Mouse (Mus musculus): ENCODE measurements around the gene Gclc.

The Gclc gene

DNA sequence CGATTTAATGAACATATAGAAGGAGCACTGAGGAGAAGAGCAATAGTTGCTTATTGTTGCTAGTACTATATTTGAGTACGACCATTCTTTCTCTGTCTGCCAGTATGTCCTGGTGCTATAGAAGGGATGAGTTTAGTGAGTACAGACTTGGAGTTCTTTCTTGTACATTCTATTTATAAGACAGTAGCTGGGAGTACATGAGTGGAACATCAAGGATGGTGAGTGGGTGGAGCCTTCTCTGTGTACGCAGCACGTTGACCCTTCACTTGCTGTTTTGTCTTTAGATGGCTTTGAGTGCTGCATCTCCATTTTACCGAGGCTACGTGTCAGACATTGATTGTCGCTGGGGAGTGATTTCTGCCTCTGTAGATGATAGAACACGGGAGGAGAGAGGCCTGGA, 31.1 kb downstream of the Gclc start:
- no peak for DNase-seq (ENCODE audit: low read depth)

DNA sequence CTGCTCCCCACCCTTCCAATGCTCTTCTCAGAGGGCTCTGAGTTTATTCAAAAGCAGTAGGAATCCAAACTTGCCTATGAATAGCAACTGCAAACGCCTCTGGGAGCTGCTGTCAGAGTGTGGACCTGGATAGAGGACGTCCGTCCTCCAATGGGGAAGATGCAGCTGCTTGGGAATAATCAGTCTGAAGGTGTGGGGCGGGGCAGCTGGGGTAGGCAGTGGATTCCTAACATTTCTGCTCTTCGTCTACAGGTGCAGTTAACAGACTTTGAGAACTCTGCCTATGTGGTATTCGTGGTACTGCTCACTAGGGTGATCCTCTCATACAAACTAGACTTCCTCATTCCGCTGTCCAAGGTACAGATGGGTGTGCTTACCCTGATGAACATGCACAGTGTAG, 33.6 kb downstream of the Gclc start:
- no peak for DNase-seq (ENCODE audit: low read depth)

DNA sequence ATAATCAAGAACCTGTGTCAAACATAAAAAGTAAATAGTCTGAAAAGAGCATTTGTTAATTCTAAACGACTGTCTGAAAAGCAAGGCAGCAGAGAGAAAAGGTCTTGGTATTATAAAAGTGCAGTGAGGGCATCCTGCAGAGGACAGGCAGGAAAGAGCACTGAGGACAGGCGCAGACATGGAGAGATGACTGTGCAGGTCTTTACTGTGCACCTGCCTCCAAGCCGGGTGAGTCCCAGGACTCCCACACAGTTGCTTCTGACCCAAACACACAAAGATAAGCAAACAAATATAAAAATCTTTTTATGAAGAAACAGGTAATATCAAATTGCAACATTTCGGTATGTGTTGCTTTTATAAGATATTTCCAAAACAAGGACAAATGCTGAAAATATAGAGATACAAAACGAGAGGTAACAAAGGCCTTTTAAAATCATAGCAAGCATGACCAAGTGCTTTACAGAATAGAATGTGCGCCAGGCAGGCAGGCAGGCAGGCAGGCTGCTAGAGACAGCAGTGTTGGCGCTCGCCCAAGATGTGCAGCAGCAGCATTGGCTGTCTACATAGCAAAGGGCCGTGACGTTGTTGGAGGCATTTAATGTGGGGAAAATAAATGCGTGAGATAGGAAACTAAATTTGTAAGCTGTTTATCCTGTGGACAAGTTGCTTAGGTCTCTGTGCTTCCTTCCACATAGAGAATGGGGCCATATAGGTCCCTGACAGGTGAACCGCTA, 35.4 kb downstream of the Gclc start:
- no peak for DNase-seq (ENCODE audit: low read depth)

DNA sequence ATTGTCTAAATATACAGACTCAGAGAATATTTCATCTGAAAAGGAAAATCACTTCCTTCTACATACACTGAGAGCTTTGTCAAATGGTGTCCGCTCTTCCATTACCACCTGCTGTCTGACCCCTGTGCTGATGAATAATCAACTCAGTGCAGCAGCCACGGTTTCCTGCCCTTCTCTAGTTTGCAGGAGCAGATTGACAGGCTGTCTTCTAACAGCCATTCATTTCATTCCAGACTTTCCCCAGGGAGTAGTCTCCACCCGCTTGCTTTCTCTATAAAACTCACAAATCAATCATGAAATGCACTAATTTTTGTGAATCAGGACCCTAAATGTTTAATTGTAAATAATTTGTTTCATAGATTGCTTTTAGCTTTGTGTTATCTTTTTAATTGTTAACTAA, 39.5 kb downstream of the Gclc start:
- no peak for DNase-seq (ENCODE audit: low read depth)

DNA sequence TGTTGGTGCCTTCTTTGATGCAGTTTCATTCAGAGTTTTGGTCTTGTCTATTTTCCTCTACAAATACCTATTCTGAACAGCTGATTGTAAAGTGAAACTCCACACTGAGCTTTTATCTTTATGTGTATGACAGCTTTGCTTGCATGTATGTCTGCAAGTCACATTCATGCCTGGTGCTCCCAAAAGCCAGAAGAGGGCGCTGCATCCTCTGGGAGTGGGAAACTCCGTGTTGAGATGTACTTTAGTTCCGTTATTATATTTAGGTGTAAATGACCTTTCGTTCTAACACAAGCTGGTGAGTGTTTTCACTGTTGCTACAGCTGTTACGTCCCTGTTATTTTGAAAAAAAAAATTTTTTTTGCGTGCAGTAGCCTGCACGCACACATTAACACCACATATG, 48.1 kb downstream of the Gclc start:
- no peak for DNase-seq (ENCODE audit: low read depth)

DNA sequence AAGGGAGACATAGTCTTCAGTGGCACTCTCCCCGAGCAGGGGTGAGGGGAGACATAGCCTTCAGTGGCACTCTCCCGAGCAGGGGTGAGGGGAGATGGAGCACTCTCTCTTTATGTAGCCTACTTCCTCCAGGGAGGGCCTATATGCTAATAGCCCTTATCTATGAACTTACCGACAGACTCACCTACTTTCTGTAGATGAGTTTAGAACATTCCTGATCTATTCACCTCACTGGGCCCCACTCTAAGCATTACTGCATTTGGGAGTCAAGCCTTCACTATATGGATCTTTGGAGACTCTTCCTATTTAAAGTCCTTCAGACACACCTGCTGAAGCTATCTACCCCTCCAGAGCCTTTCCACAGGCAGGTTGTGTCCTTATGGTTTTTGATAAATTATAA, 52.1 kb downstream of the Gclc start:
- no peak for DNase-seq (ENCODE audit: low read depth)

DNA sequence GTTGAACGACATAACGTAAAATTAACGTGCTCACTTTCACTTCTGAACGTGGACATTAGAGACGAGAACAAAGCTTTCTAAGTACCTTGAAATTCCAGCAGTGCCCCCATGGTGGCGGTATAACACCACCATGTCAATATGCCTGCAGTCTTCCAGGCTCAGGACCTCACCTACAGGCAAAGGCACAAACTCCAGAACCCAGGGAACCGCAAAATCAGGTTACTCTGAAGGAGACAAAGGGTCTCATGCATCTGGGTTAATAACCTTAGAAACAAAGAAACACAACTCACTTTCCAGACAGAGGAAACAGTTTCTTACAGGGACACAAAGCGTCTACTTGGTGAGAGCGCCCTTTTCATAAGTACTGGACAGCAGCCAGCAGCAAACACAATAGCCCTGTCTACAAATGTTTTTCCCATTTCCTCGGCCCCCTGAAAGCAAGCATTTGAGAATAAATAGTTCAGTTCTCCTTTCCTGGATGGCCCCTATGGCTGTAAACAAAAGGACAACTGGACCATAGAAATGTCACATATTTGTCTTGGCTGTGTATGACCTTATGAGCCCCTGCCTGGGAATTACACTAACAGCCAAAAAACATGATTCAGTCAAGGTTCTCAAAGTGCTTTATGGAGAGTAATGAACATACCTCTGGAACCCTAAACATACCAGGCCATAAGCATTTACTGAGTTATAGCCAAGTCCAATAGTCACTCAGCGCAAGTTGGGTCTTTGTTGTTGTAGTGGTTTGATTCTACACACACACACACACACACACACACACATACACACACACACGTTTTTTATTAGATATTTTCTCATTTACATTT, 52.7 kb downstream of the Gclc start:
- DNase-seq (ENCODE audit: low read depth), result peak; percentile 78

DNA sequence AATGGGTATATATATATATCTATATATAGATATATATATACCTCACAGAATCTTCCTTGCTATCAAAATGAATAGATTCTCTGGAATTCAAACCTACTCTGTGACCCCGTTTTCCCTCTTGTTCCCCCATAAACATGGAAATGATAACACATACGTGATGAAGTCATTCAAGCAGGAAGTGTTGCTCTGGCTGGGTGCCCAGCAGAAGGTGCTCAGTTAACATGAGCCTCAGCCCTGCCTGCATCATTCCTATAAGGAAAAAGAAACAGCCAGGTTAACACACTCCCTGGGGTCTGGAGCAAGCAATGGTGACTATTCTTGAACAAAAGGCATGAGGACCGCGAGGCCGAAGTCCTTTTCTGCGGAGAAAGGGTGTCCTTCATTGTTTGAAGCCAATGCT, 54.1 kb downstream of the Gclc start:
- no peak for DNase-seq (ENCODE audit: low read depth)

DNA sequence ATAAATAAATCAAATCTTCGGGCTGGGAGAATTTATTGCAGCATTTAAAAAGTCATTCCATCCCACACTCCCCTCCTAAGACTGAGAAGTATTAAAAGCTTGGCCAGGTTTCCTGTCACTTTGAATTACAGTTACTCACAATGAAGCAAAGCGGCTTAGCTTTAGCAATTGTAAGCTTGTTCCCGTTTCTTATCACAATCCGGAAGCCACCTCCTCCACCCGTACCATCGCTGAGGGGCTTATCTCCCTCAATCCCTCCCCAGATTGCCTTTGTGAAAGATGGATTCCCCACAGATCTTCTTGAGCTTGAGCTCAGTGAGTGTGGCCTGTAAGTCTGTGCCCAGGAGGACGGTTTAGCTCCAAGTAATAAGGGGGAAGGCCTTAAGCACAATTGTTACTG, 64.5 kb downstream of the Gclc start:
- no peak for DNase-seq (ENCODE audit: low read depth)

DNA sequence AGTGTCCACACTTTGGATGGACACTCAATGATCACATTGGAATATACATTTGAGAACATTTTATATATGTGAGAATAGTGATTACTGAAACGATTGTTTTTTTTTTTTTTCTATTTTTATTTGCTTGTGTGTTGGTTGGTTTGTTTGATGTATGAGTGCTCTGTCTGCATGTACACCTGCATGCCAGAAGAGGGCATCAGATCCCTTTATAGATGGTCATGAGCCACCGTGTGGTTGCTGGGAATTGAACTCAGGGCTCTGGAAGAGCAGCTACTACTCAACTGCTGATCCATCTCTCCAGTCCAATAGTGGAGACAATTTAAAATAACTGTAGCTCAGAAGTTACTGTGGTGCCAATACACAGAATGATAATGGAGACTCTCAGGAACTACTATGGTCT, 65.0 kb downstream of the Gclc start:
- no peak for DNase-seq (ENCODE audit: low read depth)

DNA sequence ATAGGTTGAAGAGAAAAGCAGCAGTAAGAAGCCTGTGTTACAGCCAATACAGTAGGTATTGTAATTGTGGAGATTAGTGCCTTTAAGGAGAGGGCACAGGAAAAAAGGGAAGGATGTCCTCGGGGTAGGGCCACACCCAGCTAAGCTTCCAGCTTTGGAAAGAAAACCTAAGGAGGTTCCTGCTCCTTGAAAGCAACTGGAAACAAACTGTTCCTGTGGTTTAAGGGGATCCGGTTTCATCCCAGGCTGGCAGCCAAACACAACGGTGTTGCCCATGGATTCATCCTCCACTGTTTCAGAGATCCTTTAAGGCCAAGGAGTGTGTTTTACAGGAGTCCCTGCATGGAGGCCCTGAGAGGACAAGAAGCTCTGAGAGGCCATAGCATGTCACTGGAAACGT, 66.5 kb downstream of the Gclc start:
- no peak for DNase-seq (ENCODE audit: low read depth)

DNA sequence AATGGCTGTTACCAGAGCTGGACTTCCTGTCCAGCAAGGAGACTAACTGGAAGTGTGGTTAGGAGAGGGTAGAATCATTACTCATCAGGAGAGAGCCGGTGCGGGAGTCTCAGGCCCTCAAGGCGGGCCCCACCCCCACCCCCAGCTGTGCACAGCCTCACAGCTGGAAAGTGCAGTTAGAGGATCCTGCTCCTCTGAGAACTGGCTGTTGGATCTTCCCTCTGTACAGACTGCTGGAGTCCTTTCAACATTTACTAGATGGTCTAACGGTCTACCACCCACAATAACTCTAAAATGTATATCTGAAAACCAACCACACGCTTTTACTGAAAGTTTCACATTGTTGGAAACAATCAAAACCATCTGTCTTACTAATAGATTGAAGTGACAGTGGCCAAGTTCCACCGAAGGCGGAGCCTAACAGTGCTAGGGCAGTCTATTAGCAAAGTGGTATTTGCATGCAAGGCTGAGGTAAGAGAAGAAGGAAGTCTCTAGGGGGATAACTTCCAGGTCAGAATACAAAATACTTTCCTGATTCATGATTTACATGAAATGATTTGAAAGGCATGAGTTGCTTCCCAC, 71.1 kb downstream of the Gclc start:
- DNase-seq (ENCODE audit: low read depth), result peak; percentile 37

DNA sequence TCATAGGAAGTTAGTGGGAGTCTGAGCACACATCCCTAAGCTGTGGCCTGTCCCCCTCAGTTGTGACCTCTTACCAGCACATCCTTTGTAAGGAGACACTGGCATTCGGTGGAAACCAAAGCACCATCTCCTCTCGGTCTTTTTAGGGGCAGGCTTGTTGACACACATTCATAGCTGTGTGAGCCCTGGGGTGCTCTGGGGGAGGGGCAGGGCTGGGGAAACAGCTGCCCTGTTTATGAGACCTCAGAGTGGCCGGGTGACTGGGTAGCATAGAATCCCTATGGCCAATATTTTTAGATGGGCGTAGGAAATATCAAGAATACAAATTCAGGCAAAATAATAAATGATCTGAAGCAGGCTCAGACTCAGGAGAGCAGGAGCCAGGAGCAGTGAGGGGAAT, 71.9 kb downstream of the Gclc start:
- DNase-seq (ENCODE audit: low read depth), result no peak

DNA sequence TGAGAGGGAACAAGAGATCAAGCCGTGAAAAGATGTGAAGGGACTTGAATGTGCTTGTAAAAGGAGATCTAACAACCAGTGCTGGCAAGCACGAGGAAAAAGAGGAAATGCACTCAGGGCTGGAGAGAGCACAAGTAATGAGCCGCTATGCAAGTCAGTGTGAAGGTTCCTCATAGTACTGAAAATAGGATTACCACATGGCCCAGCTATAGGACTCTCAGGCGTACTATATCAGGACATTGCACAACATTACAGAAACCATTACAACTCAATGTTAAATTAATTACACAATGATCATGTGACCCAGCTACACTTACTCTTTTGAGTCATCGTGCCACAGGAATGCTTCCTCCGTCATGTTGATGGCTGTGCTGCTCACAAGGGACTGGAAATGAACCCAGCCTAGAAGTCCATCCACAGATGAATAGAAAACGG, 74.2 kb downstream of the Gclc start:
- peak; percentile 56 for DNase-seq (ENCODE audit: low read depth)

DNA sequence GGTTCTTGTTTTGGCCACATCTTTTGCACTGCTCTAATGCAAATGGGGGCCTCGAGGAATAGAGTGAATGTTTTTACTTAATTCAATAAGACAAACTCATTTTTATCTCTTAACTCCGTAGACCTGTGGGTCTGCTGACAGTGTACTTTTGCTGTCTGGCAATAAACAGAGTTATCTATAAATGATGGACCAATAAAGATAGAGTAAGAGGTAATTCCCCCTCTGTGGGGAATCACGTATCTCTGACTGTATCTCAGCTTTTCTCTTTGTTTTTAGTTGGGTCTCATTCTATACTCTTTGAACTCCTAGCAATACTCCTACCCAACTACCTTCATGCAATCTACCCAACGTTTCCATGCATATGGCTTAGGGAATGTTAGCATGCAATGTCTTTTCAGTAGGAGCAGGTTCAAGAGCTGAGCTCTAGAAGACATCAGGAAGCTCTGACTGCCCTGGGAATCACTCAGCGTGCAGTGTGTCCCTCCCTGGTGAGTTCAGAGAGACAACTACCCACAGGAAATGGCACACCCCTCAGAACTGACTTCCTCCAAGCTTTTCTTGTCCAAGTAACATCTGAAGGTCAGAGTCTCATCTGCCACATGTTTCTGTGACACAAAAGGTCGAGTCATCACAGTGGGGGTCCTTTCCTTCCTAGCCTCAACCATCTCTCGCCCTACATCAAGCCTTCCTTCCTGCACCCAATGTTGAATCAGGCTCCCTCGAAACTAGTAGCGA, 80.1 kb downstream of the Gclc start:
- DNase-seq (ENCODE audit: low read depth), result no peak

DNA sequence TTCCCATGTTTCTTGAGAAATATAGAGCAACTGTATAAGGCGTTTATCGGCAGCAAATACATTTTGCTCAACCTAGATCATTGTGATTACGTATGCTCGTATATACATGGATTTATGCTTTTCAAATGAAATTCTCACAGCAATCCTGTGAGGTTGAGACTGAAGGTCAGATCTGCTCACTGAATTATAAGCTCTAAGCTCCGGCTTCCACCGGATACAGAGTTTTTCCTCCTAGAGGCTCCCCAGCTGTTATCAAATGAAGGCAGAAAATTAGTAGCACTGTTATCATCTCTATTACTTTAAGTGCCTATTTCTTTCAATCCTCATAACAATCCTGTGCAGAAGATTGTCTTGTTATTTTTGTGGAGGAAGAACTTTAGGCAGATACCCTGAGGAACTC, 80.8 kb downstream of the Gclc start:
- DNase-seq (ENCODE audit: low read depth), result no peak

DNA sequence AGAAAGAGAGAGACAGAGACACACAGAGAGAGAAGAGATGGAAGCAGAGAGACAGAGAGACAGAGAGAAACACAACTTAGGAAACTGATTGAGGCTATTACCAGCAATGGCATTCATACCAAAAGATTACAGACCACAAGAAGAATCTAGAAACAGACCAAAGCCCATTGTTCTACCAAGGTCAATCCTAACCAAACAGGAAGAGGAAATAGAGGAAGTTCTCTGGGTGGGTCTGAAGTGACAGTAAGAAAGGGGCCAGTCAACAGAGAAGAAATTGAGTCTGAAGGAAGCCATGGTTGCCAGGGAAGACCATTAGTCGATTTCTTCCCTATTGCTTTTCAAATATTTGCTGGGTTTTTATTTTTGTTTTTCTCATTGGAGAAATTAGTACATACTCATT, 81.4 kb downstream of the Gclc start:
- DNase-seq (ENCODE audit: low read depth), result no peak

DNA sequence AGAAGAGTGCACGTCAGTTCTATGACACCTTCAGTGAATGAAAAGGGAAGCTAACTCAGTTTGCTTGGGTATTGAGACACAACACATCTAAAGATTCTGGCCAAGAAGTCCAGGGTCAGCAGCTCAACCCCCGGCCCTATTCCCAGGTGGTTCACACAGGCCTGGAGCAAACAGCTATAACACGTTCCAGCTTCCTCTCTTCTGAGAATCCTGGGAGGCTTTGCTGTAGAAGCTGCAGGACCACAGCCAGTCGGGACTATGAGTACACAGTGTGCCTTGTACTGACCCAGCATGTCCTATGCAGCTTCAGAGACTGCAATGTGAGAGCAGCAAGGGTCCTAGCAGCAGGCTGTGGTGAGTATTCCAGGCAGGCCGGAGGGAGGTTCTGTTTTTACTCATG, 84.3 kb downstream of the Gclc start:
- DNase-seq (ENCODE audit: low read depth), result no peak
